Mouse (Mus musculus) megakaryocyte, embryonic 14.5 days (primary cell): ENCODE results near the gene Mroh2a.

ENCODE experiments used
- FLI1 ChIP-seq: IDR thresholded peaks from 2 replicates; pipeline ENCODE4 v1.6.1; 2012; ENCODE audit warnings: low read length, inconsistent platforms, mixed read lengths
- GATA1 ChIP-seq: IDR thresholded peaks from 3 replicates; pipeline ENCODE4 v1.6.1; 2012; ENCODE audit warnings: mixed read lengths, low read length, inconsistent platforms, borderline replicate concordance

GRCm38 (mm10) chr1:88245881-88246280, 19.1 kb downstream of the Mroh2a start:
- TF ChIP-seq FLI1: no peak
- TF ChIP-seq GATA1: no peak
